Mouse (Mus musculus): ENCODE results near the gene Men1. TPM values are rescaled to one million over a fixed set of nuclear protein-coding genes. Genes with fewer than 3 reads are reported as not detected.
"Not testable (repeated sequence)": the region's sequence is repeated elsewhere in the genome, so short reads cannot be mapped to it uniquely, and the experiment has no call there.

Gene Men1
- polyA plus RNA-seq (2015; fragmentation: Nextera tagmentation; extraction: Ambion mirVana), result 93.0 and 96.2 TPM in 2 replicates

GRCm38 (mm10) chr19:6334673-6335457, at the start of gene Men1:
TSS of gene Men1 (plus strand) at chr19:6334979.
- H3K4me3 ChIP-seq (ENCODE audit: low read length), result peak within 1 kb of the TSS; percentile 87
- peaks cover 39% of the 10 kb centered on the region for H3K4me1 ChIP-seq (ENCODE audit: insufficient read depth, low read length)
- H3K9ac ChIP-seq (replicated peaks; ENCODE audit: low read length), result peak within 1 kb of the TSS; percentile 85
- H3K4me2 ChIP-seq (replicated peaks; ENCODE audit: low read depth, low read length), result peak within 1 kb of the TSS; percentile 94
- ATAC-seq (ENCODE audit: low FRiP score, low TSS enrichment), result peak; percentile 93
- no peaks in the 10 kb centered on the region for H3K27me3 ChIP-seq (ENCODE audit: insufficient read depth, low read length)
- peak within 1 kb of the TSS; percentile 82 for H3K27ac ChIP-seq (ENCODE audit: low read length)
- WGBS, result under 1% methylated on average over 40 of the region's 43 CpGs
- peaks cover 31% of the 10 kb centered on the region for H3K36me3 ChIP-seq (ENCODE audit: insufficient read depth, low read length)
- H3K9me3 ChIP-seq (ENCODE audit: low read length), result no peaks in the 10 kb centered on the region

GRCm38 (mm10) chr19:6285226-6285625, 49.6 kb upstream of the Men1 start:
- no peak for ATAC-seq (ENCODE audit: low FRiP score, low TSS enrichment)
- H3K4me2 ChIP-seq (replicated peaks; ENCODE audit: low read depth, low read length), result no peak overlapping the region
- H3K9me3 ChIP-seq (ENCODE audit: low read length), result no peaks in the 10 kb centered on the region
- H3K36me3 ChIP-seq (ENCODE audit: insufficient read depth, low read length), result peaks cover 43% of the 10 kb centered on the region
- no peak overlapping the region for H3K27ac ChIP-seq (ENCODE audit: low read length)
- no peaks in the 10 kb centered on the region for H3K27me3 ChIP-seq (ENCODE audit: insufficient read depth, low read length)
- peaks cover 12% of the 10 kb centered on the region for H3K4me1 ChIP-seq (ENCODE audit: insufficient read depth, low read length)
- no peak overlapping the region for H3K4me3 ChIP-seq (ENCODE audit: low read length)
- no peak overlapping the region for H3K9ac ChIP-seq (replicated peaks; ENCODE audit: low read length)
- 69% methylated on average over 8 of the region's 8 CpGs for WGBS

- 67% methylated on average over 7 of the region's 7 CpGs for WGBS
- no peaks in the 10 kb centered on the region for H3K27me3 ChIP-seq (ENCODE audit: insufficient read depth, low read length)
- no peak for ATAC-seq (ENCODE audit: low FRiP score, low TSS enrichment)
- no peaks in the 10 kb centered on the region for H3K9me3 ChIP-seq (ENCODE audit: low read length)
- peaks cover 43% of the 10 kb centered on the region for H3K36me3 ChIP-seq (ENCODE audit: insufficient read depth, low read length)
- H3K4me2 ChIP-seq (replicated peaks; ENCODE audit: low read depth, low read length), result no peak overlapping the region
- peaks cover 10% of the 10 kb centered on the region for H3K4me1 ChIP-seq (ENCODE audit: insufficient read depth, low read length)
- H3K9ac ChIP-seq (replicated peaks; ENCODE audit: low read length), result no peak overlapping the region
- H3K4me3 ChIP-seq (ENCODE audit: low read length), result no peak overlapping the region
- H3K27ac ChIP-seq (ENCODE audit: low read length), result 0 out of 2 replicates have a peak overlapping the region, but pooled peaks have one; percentile 25
These were observed 48.9 kb upstream of the Men1 start for GRCm38 (mm10) chr19:6285632-6286433.

GRCm38 (mm10) chr19:6286434-6287401, 48.1 kb upstream of the Men1 start:
- Histone ChIP-seq H3K4me3 (ENCODE audit: low read length) (no peak overlapping the region), H3K4me2 (replicated peaks; ENCODE audit: low read depth, low read length) (no peak overlapping the region), H3K27me3 (ENCODE audit: insufficient read depth, low read length) (no peaks in the 10 kb centered on the region), H3K9ac (replicated peaks; ENCODE audit: low read length) (no peak overlapping the region), H3K36me3 (ENCODE audit: insufficient read depth, low read length) (peaks cover 36% of the 10 kb centered on the region), H3K27ac (ENCODE audit: low read length) (no peak overlapping the region), H3K9me3 (ENCODE audit: low read length) (no peaks in the 10 kb centered on the region), H3K4me1 (ENCODE audit: insufficient read depth, low read length) (peaks cover 10% of the 10 kb centered on the region)
- 87% methylated on average over 19 of the region's 19 CpGs for WGBS
- no peak for ATAC-seq (ENCODE audit: low FRiP score, low TSS enrichment)

GRCm38 (mm10) chr19:6288236-6288894, 46.4 kb upstream of the Men1 start:
- Histone ChIP-seq H3K27ac (ENCODE audit: low read length) (peak overlapping the region; percentile 44; the same call in 1 of the 2 replicates), H3K4me1 (ENCODE audit: insufficient read depth, low read length) (peaks cover 10% of the 10 kb centered on the region), H3K36me3 (ENCODE audit: insufficient read depth, low read length) (peaks cover 26% of the 10 kb centered on the region), H3K4me2 (replicated peaks; ENCODE audit: low read depth, low read length) (no peak overlapping the region), H3K27me3 (ENCODE audit: insufficient read depth, low read length) (no peaks in the 10 kb centered on the region), H3K4me3 (ENCODE audit: low read length) (no peak overlapping the region), H3K9ac (replicated peaks; ENCODE audit: low read length) (no peak overlapping the region; the same call in 1 of the 2 replicates), H3K9me3 (ENCODE audit: low read length) (no peaks in the 10 kb centered on the region)
- 68% methylated on average over 13 of the region's 13 CpGs for WGBS
- no peak for ATAC-seq (ENCODE audit: low FRiP score, low TSS enrichment)

GRCm38 (mm10) chr19:6289696-6290238, 45.0 kb upstream of the Men1 start:
- Histone ChIP-seq H3K4me1 (ENCODE audit: insufficient read depth, low read length) (peaks cover 10% of the 10 kb centered on the region), H3K4me3 (ENCODE audit: low read length) (no peak overlapping the region), H3K36me3 (ENCODE audit: insufficient read depth, low read length) (peaks cover 23% of the 10 kb centered on the region), H3K4me2 (replicated peaks; ENCODE audit: low read depth, low read length) (no peak overlapping the region), H3K27me3 (ENCODE audit: insufficient read depth, low read length) (no peaks in the 10 kb centered on the region), H3K27ac (ENCODE audit: low read length) (no peak overlapping the region), H3K9me3 (ENCODE audit: low read length) (no peaks in the 10 kb centered on the region), H3K9ac (replicated peaks; ENCODE audit: low read length) (no peak overlapping the region)
- 94% methylated on average over 14 of the region's 14 CpGs for WGBS
- ATAC-seq (ENCODE audit: low FRiP score, low TSS enrichment), result no peak

GRCm38 (mm10) chr19:6290720-6291116, 44.1 kb upstream of the Men1 start:
- H3K9ac ChIP-seq (replicated peaks; ENCODE audit: low read length); H3K4me2 ChIP-seq (replicated peaks; ENCODE audit: low read depth, low read length); H3K4me1 ChIP-seq (ENCODE audit: insufficient read depth, low read length); H3K27me3 ChIP-seq (ENCODE audit: insufficient read depth, low read length); H3K9me3 ChIP-seq (ENCODE audit: low read length); H3K4me3 ChIP-seq (ENCODE audit: low read length): not testable (repeated sequence)
- 0 out of 2 replicates have a peak, but pooled peaks have one; percentile 32 for ATAC-seq (ENCODE audit: low FRiP score, low TSS enrichment)
- H3K27ac ChIP-seq (ENCODE audit: low read length), result peak overlapping the region; percentile 78
- WGBS, result 83% methylated on average over 5 of the region's 6 CpGs
- H3K36me3 ChIP-seq (ENCODE audit: insufficient read depth, low read length), result peaks cover 26% of the 10 kb centered on the region

GRCm38 (mm10) chr19:6291117-6291781, 43.5 kb upstream of the Men1 start:
- peak; percentile 89 for ATAC-seq (ENCODE audit: low FRiP score, low TSS enrichment)
- Histone ChIP-seq H3K4me3 (ENCODE audit: low read length) (no peak overlapping the region), H3K4me2 (replicated peaks; ENCODE audit: low read depth, low read length) (no peak overlapping the region), H3K4me1 (ENCODE audit: insufficient read depth, low read length) (peaks cover 10% of the 10 kb centered on the region), H3K9ac (replicated peaks; ENCODE audit: low read length) (no peak overlapping the region), H3K27ac (ENCODE audit: low read length) (peak overlapping the region; percentile 78), H3K36me3 (ENCODE audit: insufficient read depth, low read length) (peaks cover 28% of the 10 kb centered on the region), H3K9me3 (ENCODE audit: low read length) (no peaks in the 10 kb centered on the region), H3K27me3 (ENCODE audit: insufficient read depth, low read length) (no peaks in the 10 kb centered on the region)
- WGBS, result 70% methylated on average over 10 of the region's 10 CpGs

Measured in kidney, embryonic 16.5 days (tissue).